Mouse (Mus musculus): ENCODE results near the gene Olfr1181.
"Not testable (repeated sequence)": the region's sequence is repeated elsewhere in the genome, so short reads cannot be mapped to it uniquely, and the experiment has no call there.

Olfr1181 gene

DNA sequence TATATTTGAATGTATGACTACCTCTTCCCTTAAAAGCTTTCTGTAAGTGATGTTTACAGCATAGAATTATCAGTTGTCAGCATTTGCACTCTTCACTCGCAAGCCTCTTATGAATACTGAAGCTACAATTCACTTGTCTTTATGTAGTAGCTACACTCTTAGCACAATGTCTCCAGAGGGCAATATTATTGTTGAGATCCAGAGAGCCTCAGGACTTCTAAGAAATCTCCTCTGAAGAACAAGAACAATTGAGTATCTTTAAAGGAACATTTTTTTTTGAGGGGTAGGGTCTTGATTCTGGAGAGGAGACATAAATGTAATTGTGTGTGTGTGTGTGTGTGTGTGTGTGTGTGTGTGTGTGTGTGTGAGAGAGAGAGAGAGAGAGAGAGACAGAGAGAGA lies at the start of gene Olfr1181:
Gene Olfr1181 (minus strand): TSS at position 101 of the 400 bp plus-strand sequence.
- DNase-seq (ENCODE audit: low read depth, low spot score) = no peak

DNA sequence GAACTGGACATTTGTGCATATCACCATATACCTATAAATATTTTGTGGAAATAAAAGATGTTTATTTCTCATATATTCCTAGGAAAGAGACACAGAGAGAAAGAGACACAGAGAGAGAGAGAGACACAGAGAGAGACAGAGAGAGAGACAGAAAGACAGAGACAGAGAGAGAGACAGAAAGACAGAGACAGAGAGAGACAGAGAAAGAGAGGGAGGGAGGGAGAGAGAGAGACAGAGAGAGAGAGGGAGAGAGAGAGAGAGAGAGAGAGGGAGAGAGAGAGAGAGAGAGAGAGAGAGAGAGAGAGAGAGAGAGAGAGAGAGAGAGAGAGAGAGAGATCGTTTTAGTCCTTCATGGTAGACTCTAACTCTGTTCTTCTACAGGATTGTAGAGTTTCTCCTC lies 28.6 kb upstream of the Olfr1181 start, which contains the start of gene Olfr1183:
Gene Olfr1183 (plus strand): TSS at position 301 of the 400 bp plus-strand sequence.
- not testable (repeated sequence) for DNase-seq (ENCODE audit: low read depth, low spot score)

DNA sequence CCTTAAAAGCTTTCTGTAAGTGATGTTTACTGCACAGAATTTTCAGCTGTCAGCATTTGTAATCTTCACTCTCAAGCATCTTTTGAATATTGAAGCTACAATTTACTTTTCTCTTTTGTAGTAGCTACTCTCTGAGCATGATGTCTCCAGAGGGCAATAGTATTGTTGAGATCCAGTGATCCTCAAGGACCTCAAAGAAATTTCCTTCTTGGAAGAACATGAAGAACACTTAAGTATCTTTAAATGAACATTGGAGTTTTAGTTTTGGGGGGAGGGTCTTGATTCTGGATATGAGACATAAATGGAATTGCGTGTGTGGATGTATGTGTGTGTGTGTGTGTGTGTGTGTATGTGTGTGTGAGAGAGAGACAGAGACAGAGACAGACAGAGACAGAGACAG lies 23.1 kb upstream of the Olfr1181 start, which contains the start of gene Gm13757:
Gene Gm13757 (minus strand): TSS at position 101 of the 400 bp plus-strand sequence.
- no peak for DNase-seq (ENCODE audit: low read depth, low spot score)

DNA sequence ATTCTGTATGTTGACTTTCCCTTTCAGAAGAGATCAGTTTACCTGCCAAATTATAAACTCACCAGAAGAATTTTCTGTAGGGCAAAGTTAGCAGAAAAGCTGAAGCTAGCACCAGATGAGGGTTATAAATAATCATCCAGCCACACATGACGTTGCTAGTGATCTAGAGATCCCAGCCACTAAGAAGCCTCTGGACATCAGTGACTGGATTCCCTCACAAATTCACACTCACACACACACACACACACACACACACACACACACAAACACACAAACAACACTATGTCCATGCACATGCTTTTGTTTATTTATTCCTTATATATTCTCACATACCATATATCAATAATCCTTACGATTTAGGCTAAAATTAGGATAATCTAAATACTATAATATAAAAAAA lies 6.9 kb downstream of the Olfr1181 start, which contains the start of gene Olfr1180:
Gene Olfr1180 (minus strand): TSS at position 101 of the 400 bp plus-strand sequence.
- no peak for DNase-seq (ENCODE audit: low read depth, low spot score)

DNA sequence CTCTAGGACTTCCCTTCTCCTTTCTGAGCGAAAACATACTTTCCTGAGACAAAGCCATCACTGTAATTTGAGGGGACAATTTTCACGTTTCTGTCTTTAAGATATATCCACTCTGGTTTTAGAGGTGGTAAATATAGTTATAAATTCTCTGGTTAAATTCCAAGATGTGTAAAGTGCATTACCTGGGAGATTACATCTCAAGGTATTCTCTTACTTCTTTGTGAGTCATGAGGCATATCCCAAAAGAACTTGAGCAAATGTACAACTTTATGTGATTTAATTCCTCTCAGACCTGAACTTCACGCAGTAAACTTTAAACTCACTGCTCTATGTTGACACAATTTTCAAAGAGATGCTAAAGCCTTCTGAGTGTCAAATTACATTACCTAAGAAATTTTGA lies 19.6 kb downstream of the Olfr1181 start, which contains the start of gene Olfr1179:
Gene Olfr1179 (minus strand): TSS at position 101 of the 400 bp plus-strand sequence.
- DNase-seq (ENCODE audit: low read depth, low spot score) = no peak

DNA sequence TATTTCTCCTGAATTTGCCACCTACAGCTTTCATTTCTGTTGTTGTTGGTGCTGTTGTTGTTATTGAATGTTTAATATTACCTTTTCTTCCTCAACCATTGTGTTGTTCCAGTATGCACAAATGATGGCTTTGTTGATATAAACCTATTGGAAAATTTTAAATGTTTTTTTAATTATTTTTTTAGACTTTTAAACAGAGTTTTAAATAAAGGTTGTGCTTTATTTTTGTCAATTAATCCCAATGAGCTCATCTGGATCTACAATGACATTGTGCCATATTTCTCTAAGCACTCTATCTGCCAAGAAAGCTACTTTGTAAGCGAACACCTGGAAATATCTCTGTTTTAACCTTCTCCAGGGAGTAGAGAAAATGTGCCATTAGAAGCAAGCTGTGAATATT lies 39.2 kb downstream of the Olfr1181 start, which contains the start of gene Olfr1178:
Gene Olfr1178 (plus strand): TSS at position 301 of the 400 bp plus-strand sequence.
- no peak for DNase-seq (ENCODE audit: low read depth, low spot score)

Data from A20 (cell line).